Mouse (Mus musculus) kidney, adult 2 months (tissue): ENCODE data around the gene Egfem1. TPM values are rescaled to one million over a fixed set of nuclear protein-coding genes. Genes with fewer than 3 reads are reported as not detected.

Experiments used
- DNase-seq: peaks from one replicate; pipeline ENCODE4 v3.0.0; 2021
- H3K27ac ChIP-seq: fragments of 200-500 bp; 2 replicates; pipeline ENCODE4 v1.5.1; 2012; ENCODE audit warnings: low read depth, low read length, control low read depth, inconsistent platforms; ENCODE audit not compliant: insufficient read depth
- H3K27me3 ChIP-seq: fragments of 200-500 bp; replicated peaks from 2 replicates; pipeline ENCODE4 v1.6.1; 2012; ENCODE audit warnings: mild to moderate bottlenecking, moderate library complexity, low read length, inconsistent platforms; ENCODE audit not compliant: control insufficient read depth, insufficient read depth
- H3K36me3 ChIP-seq: fragments of 200-500 bp; 2 replicates; pipeline ENCODE4 v1.6.1; 2012; ENCODE audit warnings: mild to moderate bottlenecking, moderate library complexity, low read length, inconsistent platforms; ENCODE audit not compliant: control insufficient read depth, insufficient read depth
- H3K4me1 ChIP-seq: fragments of 200-500 bp; 2 replicates; pipeline ENCODE4 v1.6.1; 2011; ENCODE audit warnings: low read length; ENCODE audit not compliant: control insufficient read depth, insufficient read depth
- H3K4me3 ChIP-seq: fragments of 200-500 bp; 2 replicates; pipeline ENCODE4 v1.5.1; 2011; ENCODE audit warnings: mild to moderate bottlenecking, low read depth, low read length, control low read depth; ENCODE audit not compliant: insufficient read depth
- CTCF ChIP-seq: fragments of 200-500 bp; conservative IDR thresholded peaks from 2 replicates; pipeline ENCODE4 v1.5.1; 2011; ENCODE audit warnings: low read depth, mild to moderate bottlenecking, control low read depth, low read length, moderate library complexity, mixed read lengths; ENCODE audit not compliant: insufficient read depth, insufficient read length
- POLR2A ChIP-seq: fragments of 200-500 bp; IDR thresholded peaks from one replicate; pipeline ENCODE4 v1.6.1; 2011; ENCODE audit warnings: low read depth, low read length, control low read depth
- WGBS: fragments of 180-500 bp; shearing (Covaris S2); methylation state at CpG from one replicate; pipeline ENCODE4 v1.1.7; 2018; 5-methylcytosine and 5-hydroxymethylcytosine counted together
- polyA plus RNA-seq: library from polyadenylated mRNA; depleted of rRNA; stranded (reverse); fragments of >200 nt; gene quantifications from 2 replicates; pipeline ENCODE4 v1.2.3, GENCODE M21; 2012; rRNA removed

The Egfem1 gene
- 0.25 and 1.2 TPM in 2 replicates for polyA plus RNA-seq

DNA sequence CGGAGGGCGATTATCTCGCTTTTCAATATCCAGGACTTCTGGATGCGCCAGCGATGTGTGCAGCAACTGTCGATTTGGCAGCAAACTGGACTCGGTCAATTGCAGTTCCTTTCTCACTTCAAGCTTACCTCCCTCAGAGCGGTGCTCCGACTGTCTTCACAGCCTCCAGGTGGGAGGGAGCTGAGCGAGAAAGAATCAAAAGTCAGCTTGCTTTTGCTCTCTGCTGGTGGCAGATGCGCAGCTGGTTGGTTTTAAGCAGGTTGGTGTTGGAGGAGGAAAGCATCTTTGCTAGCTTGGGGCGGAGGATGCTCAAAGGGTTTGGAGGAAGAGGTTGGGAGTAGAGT lies at the start of gene Egfem1:
Egfem1 (plus strand) TSS at position 72 of the 344 bp plus-strand sequence.
- 0 out of 2 replicates have a peak, but pooled peaks cover 2% of the 10 kb centered on the region for H3K27me3 ChIP-seq
- no peak within 1 kb of the TSS for H3K27ac ChIP-seq
- H3K36me3 ChIP-seq, result no peaks in the 10 kb centered on the region
- DNase-seq, result no peak
- H3K4me3 ChIP-seq, result peak within 1 kb of the TSS; percentile 37; the same call in 1 of the 2 replicates
- no peaks in the 10 kb centered on the region for H3K4me1 ChIP-seq
- TF ChIP-seq POLR2A (no peak), CTCF (no peak)
- 17% methylated on average over 12 of the region's 12 CpGs for WGBS

DNA sequence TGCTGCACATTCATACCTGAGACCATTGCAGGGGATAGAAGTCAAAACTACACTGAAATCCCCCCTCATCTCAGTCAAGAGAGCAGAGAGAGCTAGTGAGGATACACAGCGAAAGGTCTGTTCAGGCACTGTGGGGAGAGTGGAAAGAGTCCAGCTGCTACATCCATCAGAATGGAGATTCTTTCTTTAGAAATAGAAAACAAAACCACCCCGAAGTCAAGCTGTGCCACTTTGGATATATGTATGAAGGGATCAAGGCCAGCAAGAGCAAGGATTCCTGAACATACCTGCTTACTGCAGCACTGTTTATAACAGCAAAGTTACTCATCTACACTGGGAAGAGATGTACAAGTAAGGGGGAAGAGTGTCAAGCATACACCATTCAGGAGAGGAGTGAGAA lies 48.7 kb upstream of the Egfem1 start:
- no peaks in the 10 kb centered on the region for H3K4me1 ChIP-seq

DNA sequence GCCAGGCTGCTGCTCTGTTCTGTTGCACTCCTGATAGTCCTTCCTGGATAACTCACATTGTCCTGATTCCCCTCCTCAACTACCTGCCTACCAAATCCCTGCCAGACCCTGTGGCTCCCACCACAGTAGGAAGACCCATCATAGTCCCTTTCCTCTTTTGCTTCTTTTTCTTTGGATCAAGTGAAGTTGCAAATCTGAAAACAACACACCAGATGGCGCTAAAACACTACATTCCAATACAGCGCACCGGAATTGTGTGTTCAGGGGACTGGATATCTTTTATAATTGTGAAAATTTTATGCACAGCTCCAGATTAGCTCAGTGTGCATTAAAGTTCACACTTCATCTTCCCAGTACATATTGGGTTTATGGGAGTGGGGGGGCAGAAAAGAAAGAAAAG lies 45.7 kb upstream of the Egfem1 start:
- no peaks in the 10 kb centered on the region for H3K4me1 ChIP-seq
- H3K36me3 ChIP-seq, result no peaks in the 10 kb centered on the region
- 2% methylated on average over 3 of the region's 3 CpGs for WGBS
- no peak overlapping the region for H3K27ac ChIP-seq
- H3K4me3 ChIP-seq, result no peak overlapping the region
- H3K27me3 ChIP-seq, result no peaks in the 10 kb centered on the region
- peak; percentile 23 for DNase-seq
- TF ChIP-seq POLR2A, result no peak
- 0 out of 2 replicates have a peak, but pooled peaks have one; percentile 14 for TF ChIP-seq CTCF

More for the DNA sequence above, 48.7 kb upstream of the Egfem1 start:
- TF ChIP-seq POLR2A, result no peak
- no peak for TF ChIP-seq CTCF
- Histone ChIP-seq H3K36me3 (no peaks in the 10 kb centered on the region), H3K4me3 (no peak overlapping the region), H3K27me3 (no peaks in the 10 kb centered on the region), H3K27ac (no peak overlapping the region)
- no peak for DNase-seq
- 78% methylated on average over 2 of the region's 2 CpGs for WGBS

- no peak for TF ChIP-seq CTCF
- no peak for TF ChIP-seq POLR2A
- no peak for DNase-seq
Observed at GRCm38 (mm10) chr3:29036620-29037019, 45.2 kb upstream of the Egfem1 start.

DNA sequence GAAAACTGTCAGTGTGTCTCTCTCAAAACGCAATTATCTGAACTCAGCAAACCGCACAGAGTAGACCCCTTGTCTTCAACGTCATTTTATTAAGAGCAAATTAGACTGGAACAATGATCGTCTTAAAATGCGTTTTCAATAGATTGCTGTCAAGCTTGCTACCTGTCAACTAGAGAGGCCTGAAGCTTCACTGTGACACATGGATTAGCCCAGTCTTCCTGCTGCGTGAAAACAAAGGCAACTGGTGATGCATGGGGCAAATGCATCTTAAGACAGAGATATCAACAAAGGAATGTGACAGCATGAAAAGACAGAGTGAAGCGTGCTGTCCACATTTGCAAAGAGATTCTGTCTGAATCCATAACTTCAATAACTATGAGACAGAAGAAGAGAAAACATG lies 41.8 kb upstream of the Egfem1 start:
- WGBS, result 96% methylated on average over 7 of the region's 7 CpGs
- TF ChIP-seq POLR2A (no peak), CTCF (no peak)
- Histone ChIP-seq H3K4me1 (no peaks in the 10 kb centered on the region), H3K27ac (no peak overlapping the region), H3K36me3 (no peaks in the 10 kb centered on the region), H3K4me3 (no peak overlapping the region), H3K27me3 (no peaks in the 10 kb centered on the region)
- DNase-seq, result no peak

More at GRCm38 (mm10) chr3:29036620-29037019, 45.2 kb upstream of the Egfem1 start:
- Histone ChIP-seq H3K4me3 (no peak overlapping the region), H3K36me3 (no peaks in the 10 kb centered on the region), H3K4me1 (no peaks in the 10 kb centered on the region), H3K27me3 (no peaks in the 10 kb centered on the region), H3K27ac (no peak overlapping the region)

- H3K27ac ChIP-seq, result no peak overlapping the region
- TF ChIP-seq POLR2A (no peak), CTCF (no peak)
- 77% methylated on average over 5 of the region's 5 CpGs for WGBS
Observed at GRCm38 (mm10) chr3:29046281-29046680, 35.5 kb upstream of the Egfem1 start.

DNA sequence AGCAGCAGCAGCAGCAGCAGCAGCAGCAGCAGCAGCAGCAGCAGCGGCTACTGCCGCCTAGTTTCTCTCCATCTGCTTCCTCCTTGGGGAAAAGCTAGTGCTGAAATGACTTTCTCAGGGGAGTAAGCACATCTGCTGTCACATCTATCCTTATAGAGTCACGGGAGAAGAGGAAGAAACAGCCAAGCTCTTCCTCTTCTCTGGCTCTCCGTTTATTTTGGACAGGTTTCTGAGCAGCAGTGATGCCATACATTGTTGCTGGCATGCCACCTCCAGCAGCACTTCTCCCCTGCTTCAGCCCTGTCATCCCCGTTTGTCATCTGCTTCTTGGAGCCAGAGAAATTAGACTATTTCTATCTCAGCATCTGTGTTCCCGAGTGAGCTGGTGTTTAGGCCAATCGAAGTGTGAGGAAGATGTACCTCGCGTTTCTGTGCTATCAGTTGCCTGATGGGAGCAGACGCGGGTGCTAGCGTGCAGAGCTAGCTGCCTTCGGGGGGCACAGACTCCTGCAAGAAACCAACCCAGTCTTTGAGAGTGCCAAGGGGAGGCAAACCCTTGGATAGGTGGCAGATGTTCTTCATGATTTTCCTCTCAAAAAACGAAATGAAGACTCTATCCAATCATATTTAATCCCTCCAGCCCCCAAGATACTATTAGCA lies 34.4 kb upstream of the Egfem1 start:
- Histone ChIP-seq H3K27ac (no peak overlapping the region), H3K4me3 (no peak overlapping the region), H3K36me3 (no peaks in the 10 kb centered on the region), H3K27me3 (no peaks in the 10 kb centered on the region), H3K4me1 (no peaks in the 10 kb centered on the region)
- no peak for TF ChIP-seq CTCF
- TF ChIP-seq POLR2A, result no peak
- 71% methylated on average over 14 of the region's 14 CpGs for WGBS
- DNase-seq, result no peak

More at GRCm38 (mm10) chr3:29046281-29046680, 35.5 kb upstream of the Egfem1 start:
- Histone ChIP-seq H3K4me3 (no peak overlapping the region), H3K4me1 (no peaks in the 10 kb centered on the region), H3K27me3 (no peaks in the 10 kb centered on the region), H3K36me3 (no peaks in the 10 kb centered on the region)
- no peak for DNase-seq
